Mouse (Mus musculus) kidney, postnatal 0 days (tissue): ENCODE data around the gene Capn11. TPM values are rescaled to one million over a fixed set of nuclear protein-coding genes. Genes with fewer than 3 reads are reported as not detected.

Source experiments
- ATAC-seq: fragments of 200-750 bp; cut with Nextera tagmentation; replicated peaks from 2 replicates; pipeline ENCODE4 v1.8.0; 2017; ENCODE audit warnings: low read depth, moderate number of reproducible peaks, moderate TSS enrichment, moderate library complexity; ENCODE audit not compliant: low FRiP score
- DNase-seq: peaks from one replicate; pipeline ENCODE4 v3.0.0-alpha.2; 2016; ENCODE audit warnings: low spot score
- H3K27ac ChIP-seq: fragments of 300-500 bp; sonication (generic); 2 replicates; pipeline ENCODE4 v1.5.1; 2014; ENCODE audit warnings: mild to moderate bottlenecking
- H3K27me3 ChIP-seq: fragments of 300-500 bp; sonication (generic); 2 replicates; pipeline ENCODE4 v1.6.1; 2014; ENCODE audit warnings: low read length, mixed read lengths; ENCODE audit not compliant: insufficient read depth
- H3K36me3 ChIP-seq: fragments of 300-500 bp; sonication (generic); 2 replicates; pipeline ENCODE4 v1.6.1; 2014; ENCODE audit warnings: low read length, mixed read lengths; ENCODE audit not compliant: insufficient read depth
- H3K4me1 ChIP-seq: fragments of 300-500 bp; sonication (generic); replicated peaks from 2 replicates; pipeline ENCODE4 v1.6.1; 2014; ENCODE audit warnings: antibody characterized with exemption, low read length, mixed read lengths; ENCODE audit not compliant: insufficient read depth
- H3K4me2 ChIP-seq: fragments of 300-500 bp; sonication (generic); 2 replicates; pipeline ENCODE4 v1.6.1; 2014; ENCODE audit warnings: mild to moderate bottlenecking, low read length, moderate library complexity, mixed read lengths
- H3K4me3 ChIP-seq: fragments of 300-500 bp; sonication (generic); replicated peaks from 2 replicates; pipeline ENCODE4 v1.5.1; 2014; ENCODE audit warnings: low read depth, low read length
- H3K9ac ChIP-seq: fragments of 300-500 bp; sonication (generic); 2 replicates; pipeline ENCODE4 v1.6.1; 2014; ENCODE audit warnings: low read depth, low read length
- H3K9me3 ChIP-seq: fragments of 300-500 bp; sonication (generic); replicated peaks from 2 replicates; pipeline ENCODE4 v1.6.1; 2016; ENCODE audit warnings: low read length, inconsistent platforms, mixed read lengths
- CTCF ChIP-seq: IDR thresholded peaks from 2 replicates; pipeline ENCODE4 v1.5.1; 2016; ENCODE audit warnings: antibody characterized with exemption, low read depth, mild to moderate bottlenecking, moderate library complexity
- whole genome bisulfite sequencing: fragments of 180-500 bp; shearing (Covaris S2); extraction: QIAGEN DNeasy Blood & Tissue Kit; methylation state at CpG from one replicate; pipeline ENCODE4 v1.1.7; 2014; 5-methylcytosine and 5-hydroxymethylcytosine counted together
- polyA plus RNA-seq: library from polyadenylated mRNA; unstranded; fragments of >200 nt; fragmentation: Nextera tagmentation; extraction: Ambion mirVana; gene quantifications from 2 replicates; pipeline ENCODE4 v1.2.1, GENCODE M21; 2015

The Capn11 gene
- polyA plus RNA-seq, 1 experiment from 2014 or later: not detected

DNA sequence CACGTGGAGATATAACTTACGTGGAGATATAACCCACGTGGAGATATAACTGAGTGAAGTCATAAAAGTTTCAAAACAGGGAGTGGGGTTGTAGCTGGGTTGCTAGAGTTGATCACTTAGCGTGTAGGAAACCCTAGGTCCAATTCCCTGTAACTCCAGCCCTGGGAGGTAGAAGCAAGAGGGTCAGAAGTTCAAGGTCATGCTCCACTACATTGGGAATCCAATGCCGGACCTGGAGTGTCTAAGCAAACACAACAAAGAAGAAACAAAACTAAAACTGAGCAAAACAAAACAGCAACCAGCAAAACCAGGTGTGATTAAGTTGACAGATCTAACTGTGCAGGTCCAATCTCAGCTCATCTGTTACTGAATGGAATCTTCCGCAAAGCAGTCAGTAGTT lies 41.5 kb downstream of the Capn11 start:
- H3K4me3 ChIP-seq: no peak overlapping the region
- TF ChIP-seq CTCF: no peak
- no peak overlapping the region for H3K27ac ChIP-seq
- no peaks in the 10 kb centered on the region for H3K9me3 ChIP-seq
- H3K4me2 ChIP-seq: no peak overlapping the region
- ATAC-seq: no peak
- no peak overlapping the region for H3K9ac ChIP-seq
- 67% methylated on average over 6 of the region's 6 CpGs for WGBS
- DNase-seq: no peak
- H3K4me1 ChIP-seq: peaks cover 17% of the 10 kb centered on the region
- no peaks in the 10 kb centered on the region for H3K27me3 ChIP-seq
- no peaks in the 10 kb centered on the region for H3K36me3 ChIP-seq

DNA sequence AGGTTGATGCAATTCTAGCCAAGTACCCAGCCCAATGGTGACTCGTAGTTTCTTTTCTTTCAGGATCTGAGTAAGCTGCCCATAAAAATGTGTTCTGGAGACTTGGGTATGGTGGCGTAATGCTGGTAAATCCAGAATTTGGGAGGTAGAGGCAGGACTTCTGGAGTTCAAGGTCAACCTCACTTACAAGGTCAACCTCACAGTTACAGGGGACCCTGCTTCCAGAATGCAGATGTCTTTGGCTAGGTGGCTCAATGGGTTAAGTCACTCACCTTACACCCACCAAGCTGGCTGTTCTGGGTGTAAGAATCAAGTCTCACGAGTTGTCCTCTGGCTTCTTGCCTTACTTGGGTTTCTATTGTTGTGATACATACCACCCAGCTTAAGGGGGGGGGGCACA lies 42.4 kb downstream of the Capn11 start:
- H3K9ac ChIP-seq: no peak overlapping the region
- no peak for DNase-seq
- no peak overlapping the region for H3K4me2 ChIP-seq
- H3K9me3 ChIP-seq: no peaks in the 10 kb centered on the region
- H3K4me3 ChIP-seq: no peak overlapping the region
- H3K27ac ChIP-seq: no peak overlapping the region
- WGBS: 78% methylated on average over 3 of the region's 3 CpGs
- no peaks in the 10 kb centered on the region for H3K27me3 ChIP-seq
- TF ChIP-seq CTCF: no peak
- no peak for ATAC-seq
- H3K4me1 ChIP-seq: peaks cover 17% of the 10 kb centered on the region
- no peaks in the 10 kb centered on the region for H3K36me3 ChIP-seq

DNA sequence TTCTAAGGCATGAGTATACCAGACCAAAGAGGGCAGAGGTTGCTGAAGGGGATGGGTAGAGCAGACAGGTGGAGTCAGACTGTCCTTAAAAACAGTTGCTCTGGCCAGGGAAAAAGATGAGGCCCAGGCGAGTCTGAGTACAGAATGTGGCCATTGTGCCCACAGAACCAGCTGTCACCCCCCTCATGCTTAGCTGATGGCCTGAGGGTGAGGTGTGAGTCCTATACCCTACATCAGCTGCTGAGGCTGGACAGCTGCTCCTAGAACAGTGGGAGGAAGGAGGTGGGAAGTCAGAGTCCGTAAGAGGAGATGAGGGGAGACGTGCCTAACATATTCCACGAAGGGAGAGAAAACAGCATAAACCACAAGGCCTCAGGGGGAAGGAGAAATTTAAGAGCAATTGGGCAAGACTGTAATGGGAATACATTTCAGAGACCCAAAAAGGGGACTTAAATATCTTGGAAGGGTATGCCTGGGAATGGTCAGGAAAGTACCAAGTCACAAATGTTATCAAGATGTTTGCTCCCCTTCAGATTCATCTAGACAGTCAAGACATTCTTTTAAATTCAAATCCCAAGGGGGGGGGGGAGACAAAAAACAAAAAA lies 43.0 kb downstream of the Capn11 start:
- no peak for DNase-seq
- H3K9ac ChIP-seq: no peak overlapping the region
- ATAC-seq: no peak
- 33% methylated on average over 4 of the region's 4 CpGs for WGBS
- no peaks in the 10 kb centered on the region for H3K36me3 ChIP-seq
- peaks cover 17% of the 10 kb centered on the region for H3K4me1 ChIP-seq
- H3K4me3 ChIP-seq: no peak overlapping the region
- H3K27me3 ChIP-seq: no peaks in the 10 kb centered on the region
- H3K4me2 ChIP-seq: no peak overlapping the region
- H3K27ac ChIP-seq: no peak overlapping the region
- TF ChIP-seq CTCF: no peak
- no peaks in the 10 kb centered on the region for H3K9me3 ChIP-seq

DNA sequence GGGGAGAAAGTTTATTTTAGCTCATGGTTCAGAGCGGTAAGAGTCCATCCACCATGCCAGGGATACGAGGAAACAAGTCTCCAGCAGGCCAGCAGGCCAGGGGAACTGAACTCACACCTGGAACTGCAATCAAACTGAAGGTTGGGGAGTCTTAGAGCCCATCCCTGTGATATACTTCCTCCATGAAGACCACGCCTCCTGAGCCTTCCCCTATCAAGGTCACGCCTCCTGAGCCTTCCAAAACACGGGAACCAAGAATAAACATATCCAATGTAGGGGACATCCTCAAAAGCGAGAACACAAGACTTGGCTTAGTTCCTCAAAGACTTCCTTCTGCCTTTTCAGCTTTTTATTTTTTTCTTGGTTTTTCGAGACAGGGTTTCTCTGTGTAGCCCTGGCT lies 46.2 kb downstream of the Capn11 start:
- no peaks in the 10 kb centered on the region for H3K9me3 ChIP-seq
- 80% methylated on average over 7 of the region's 7 CpGs for WGBS
- DNase-seq (no peak), ATAC-seq (no peak)
- H3K36me3 ChIP-seq: no peaks in the 10 kb centered on the region
- H3K27me3 ChIP-seq: no peaks in the 10 kb centered on the region
- H3K4me2 ChIP-seq: no peak overlapping the region
- no peak for TF ChIP-seq CTCF
- no peak overlapping the region for H3K9ac ChIP-seq
- no peaks in the 10 kb centered on the region; the same call in 1 of the 2 replicates for H3K4me1 ChIP-seq
- no peak overlapping the region for H3K27ac ChIP-seq
- no peak overlapping the region for H3K4me3 ChIP-seq

DNA sequence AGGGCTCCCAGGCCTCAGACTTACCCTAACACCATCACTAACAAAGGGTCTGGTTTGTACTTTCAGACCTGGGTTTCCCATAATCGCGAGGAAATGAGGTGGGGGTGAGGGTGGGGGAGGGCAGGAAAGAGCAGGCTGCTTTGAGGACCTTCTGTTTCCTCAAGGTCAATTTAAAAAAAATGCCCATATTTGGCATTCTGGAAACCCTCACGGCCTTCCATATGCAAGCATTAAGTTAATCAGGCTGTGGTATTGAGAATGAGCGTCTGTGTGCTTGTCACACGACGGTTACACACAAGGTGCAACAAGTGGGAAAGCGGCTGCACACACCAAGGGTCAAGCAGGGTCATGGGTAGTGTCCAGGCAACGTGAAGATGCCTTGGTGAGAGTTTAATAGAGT lies 47.1 kb downstream of the Capn11 start:
- Histone ChIP-seq H3K9me3 (no peaks in the 10 kb centered on the region), H3K4me2 (no peak overlapping the region), H3K27ac (no peak overlapping the region), H3K27me3 (no peaks in the 10 kb centered on the region), H3K36me3 (no peaks in the 10 kb centered on the region), H3K4me3 (no peak overlapping the region), H3K4me1 (no peaks in the 10 kb centered on the region; the same call in 1 of the 2 replicates), H3K9ac (no peak overlapping the region)
- DNase-seq: no peak
- no peak for TF ChIP-seq CTCF
- no peak for ATAC-seq
- WGBS: 69% methylated on average over 8 of the region's 8 CpGs

DNA sequence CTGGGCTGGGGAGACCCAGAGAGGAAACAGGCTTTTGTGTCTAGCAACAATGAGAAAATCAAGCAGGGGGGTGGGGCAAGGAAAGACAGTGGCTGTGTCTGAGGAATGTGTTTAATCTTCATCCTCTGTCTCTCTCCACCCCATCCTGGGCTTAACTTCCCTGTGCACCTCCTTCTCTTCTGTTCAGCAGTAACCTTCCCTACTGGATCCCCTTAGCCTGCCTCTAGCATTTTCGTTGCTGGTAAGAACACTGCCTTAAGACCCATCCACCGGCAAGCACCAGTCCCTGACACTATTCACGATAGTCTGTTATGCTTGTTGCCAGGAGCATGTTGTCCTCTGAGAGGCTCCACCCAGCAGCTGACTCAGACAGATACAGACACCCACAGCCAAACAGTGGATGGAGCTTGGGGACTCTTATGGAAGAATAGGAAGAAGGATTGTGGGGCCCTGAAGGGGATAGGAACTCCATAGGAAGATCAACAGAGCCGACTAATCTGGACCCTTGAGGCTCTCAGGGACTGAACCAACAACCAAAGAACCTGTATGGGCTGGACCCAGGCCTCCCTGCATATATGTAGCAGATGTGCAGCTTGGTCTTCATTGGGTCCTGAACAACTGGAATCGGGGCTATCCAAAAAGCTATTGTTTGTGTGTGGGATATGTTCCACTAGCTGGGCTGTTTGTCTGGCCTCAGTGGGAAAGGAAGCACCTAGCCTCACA lies 48.8 kb downstream of the Capn11 start:
- H3K4me2 ChIP-seq: no peak overlapping the region

More for the DNA sequence above, 48.8 kb downstream of the Capn11 start:
- Histone ChIP-seq H3K9me3 (no peaks in the 10 kb centered on the region), H3K27me3 (no peaks in the 10 kb centered on the region), H3K4me1 (no peaks in the 10 kb centered on the region; the same call in 1 of the 2 replicates), H3K4me3 (no peak overlapping the region), H3K36me3 (no peaks in the 10 kb centered on the region), H3K9ac (no peak overlapping the region), H3K27ac (peak overlapping the region; percentile 39; the same call in 1 of the 2 replicates)
- no peak for ATAC-seq
- DNase-seq: peak; percentile 44
- TF ChIP-seq CTCF: no peak
- WGBS: 45% methylated on average over 5 of the region's 5 CpGs
